Mouse (Mus musculus) CD4-positive, CD25-positive, alpha-beta regulatory T cell, adult 4 months (primary cell): ENCODE results near the gene Gmeb2. TPM values are rescaled to one million over a fixed set of nuclear protein-coding genes. Genes with fewer than 3 reads are reported as not detected.

Experiments
- ATAC-seq: one replicate; pipeline ENCODE4 v1.8.0; 2017
- polyA plus RNA-seq, 2 experiments: library from polyadenylated mRNA; unstranded; fragments of 100-300 nt; shearing (Covaris generic); gene quantifications; one replicate each; pipeline ENCODE4 v1.2.1; 2017

Gmeb2 gene
- polyA plus RNA-seq, 2 experiments from 2014 or later, result 9.5 to 9.7 TPM

GRCm38 (mm10) chr2:181224994-181225393, 62.8 kb downstream of the Gmeb2 start:
- ATAC-seq, result no peak

- no peak for ATAC-seq
Measured at GRCm38 (mm10) chr2:181220361-181220760, 67.5 kb downstream of the Gmeb2 start.

- peak; percentile 99 for ATAC-seq
Measured at GRCm38 (mm10) chr2:181219538-181220216, 68.2 kb downstream of the Gmeb2 start, which contains the start of gene Fndc11. Fndc11 (plus strand) TSS chr2:181220013.

GRCm38 (mm10) chr2:181218881-181219485, 68.9 kb downstream of the Gmeb2 start:
- no peak for ATAC-seq

- ATAC-seq, result no peak
Measured at GRCm38 (mm10) chr2:181216037-181216436, 71.8 kb downstream of the Gmeb2 start.

GRCm38 (mm10) chr2:181213021-181213445, 74.8 kb downstream of the Gmeb2 start, which contains the start of gene Srms:
Srms (minus strand) TSS chr2:181213185.
- peak; percentile 73 for ATAC-seq

- ATAC-seq, result peak; percentile 56
Measured at GRCm38 (mm10) chr2:181212389-181213020, 75.3 kb downstream of the Gmeb2 start.

GRCm38 (mm10) chr2:181206118-181206517, 81.7 kb downstream of the Gmeb2 start:
- no peak for ATAC-seq

GRCm38 (mm10) chr2:181205678-181206077, 82.2 kb downstream of the Gmeb2 start:
- no peak for ATAC-seq

GRCm38 (mm10) chr2:181202886-181203285, 84.9 kb downstream of the Gmeb2 start:
- no peak for ATAC-seq

- no peak for ATAC-seq
Measured at GRCm38 (mm10) chr2:181202422-181202821, 85.4 kb downstream of the Gmeb2 start, which contains the start of gene Ptk6. Ptk6 (minus strand) TSS chr2:181202789.

GRCm38 (mm10) chr2:181201606-181202005, 86.2 kb downstream of the Gmeb2 start:
- no peak for ATAC-seq

Other genes starting within 250 kb of the Gmeb2 start
- gene Chrna4, start 244.5 kb downstream of the Gmeb2 start, polyA plus RNA-seq, result not detected
- gene Kcnq2, start 152.7 kb downstream of the Gmeb2 start, polyA plus RNA-seq, result not detected
- not detected for gene Eef1a2, start 131.0 kb downstream of the Gmeb2 start, polyA plus RNA-seq
- gene Ppdpf, start 100.8 kb downstream of the Gmeb2 start, polyA plus RNA-seq, result 100 to 1,000 TPM; 138 to 145 TPM
- under 1 TPM in 1 of 2 experiments, not detected in 1; 0.08 TPM for gene Ptk6, start 85.2 kb downstream of the Gmeb2 start, polyA plus RNA-seq
- under 1 TPM; 0.42 to 0.70 TPM for gene Srms, start 74.8 kb downstream of the Gmeb2 start, polyA plus RNA-seq
- 1 to 10 TPM in 1 of 2 experiments, not detected in 1; 1.3 TPM for gene Fndc11, start 68.0 kb downstream of the Gmeb2 start, polyA plus RNA-seq
- gene Helz2, start 46.0 kb downstream of the Gmeb2 start, polyA plus RNA-seq, result 10 to 100 TPM; 19.7 to 25.9 TPM
- not detected for gene Stmn3, start 26.5 kb upstream of the Gmeb2 start, polyA plus RNA-seq
- gene Rtel1, start 31.7 kb upstream of the Gmeb2 start, polyA plus RNA-seq, result 10 to 100 TPM; 42.4 to 44.3 TPM
- 10 to 100 TPM; 16.4 to 23.4 TPM for gene Zgpat, start 76.9 kb upstream of the Gmeb2 start, polyA plus RNA-seq
- gene Arfrp1, start 77.4 kb upstream of the Gmeb2 start, polyA plus RNA-seq, result 10 to 100 TPM; 67.6 to 76.2 TPM
- 100 to 1,000 TPM; 302 to 371 TPM for gene Lime1, start 92.0 kb upstream of the Gmeb2 start, polyA plus RNA-seq
- 1 to 10 TPM; 3.4 to 4.3 TPM for gene Zbtb46, start 171.4 kb upstream of the Gmeb2 start, polyA plus RNA-seq
- gene Abhd16b, start 205.2 kb upstream of the Gmeb2 start, polyA plus RNA-seq, result not detected
- 100 to 1,000 TPM; 108 to 109 TPM for gene Tpd52l2, start 209.1 kb upstream of the Gmeb2 start, polyA plus RNA-seq
- gene Dnajc5, start 232.4 kb upstream of the Gmeb2 start, polyA plus RNA-seq, result 10 to 100 TPM; 39.4 to 46.7 TPM